Mouse (Mus musculus) small intestine, adult 2 months (tissue): ENCODE data around the gene Pdpn.

Experiments used
- CTCF ChIP-seq: fragments of 200-500 bp; IDR thresholded peaks from 2 replicates; pipeline ENCODE4 v1.5.1; 2012; ENCODE audit warnings: low read depth, mild to moderate bottlenecking, control low read depth, inconsistent platforms, low read length, moderate library complexity, mixed read lengths; ENCODE audit not compliant: insufficient replicate concordance, insufficient read length; ENCODE audit errors: extremely low read depth
- POLR2A ChIP-seq: fragments of 200-500 bp; IDR thresholded peaks from 2 replicates; pipeline ENCODE4 v1.6.1; 2012; ENCODE audit warnings: low read depth, mild to moderate bottlenecking, control low read depth, inconsistent platforms, low read length, moderate library complexity

- TF ChIP-seq CTCF (no peak), POLR2A (no peak)
These were observed 32.4 kb upstream of the Pdpn start for GRCm38 (mm10) chr4:143331787-143332186.
